Mouse (Mus musculus) mouse trophoblast stem cell (cell line): ENCODE measurements around the gene Gm20503.

Experiments used
- in situ Hi-C, 2 experiments: fragments of 300-500 bp; cut with MseI, MboI; formaldehyde crosslinking; loops; 2 replicates in 1 of 2; 3 replicates in 1 of 2; pipeline ENCODE4 v1.15.1; 2025

Gene Gm20503

GRCm38 (mm10) chr4:59002948-59003805 is at the start of gene Gm20503:
TSS of gene Gm20503 (plus strand) at chr4:59003210.
- in situ Hi-C loops, result no loop called here

GRCm38 (mm10) chr4:58961719-58962118 is 41.3 kb upstream of the Gm20503 start:
- in situ Hi-C loops, result no loop called here

GRCm38 (mm10) chr4:58963271-58963670 is 39.7 kb upstream of the Gm20503 start:
- in situ Hi-C loops, result no loop called here

GRCm38 (mm10) chr4:58965136-58965535 is 37.9 kb upstream of the Gm20503 start:
- in situ Hi-C loops, result no loop called here

GRCm38 (mm10) chr4:58970678-58971077 is 32.3 kb upstream of the Gm20503 start:
- in situ Hi-C loops, result no loop called here

- in situ Hi-C loops, result no loop called here
Measured at GRCm38 (mm10) chr4:58975711-58976110, 27.3 kb upstream of the Gm20503 start.

- in situ Hi-C loops, result no loop called here
Measured at GRCm38 (mm10) chr4:58981421-58981820, 21.6 kb upstream of the Gm20503 start.

- in situ Hi-C loops, result no loop called here
Measured at GRCm38 (mm10) chr4:58982806-58983205, 20.2 kb upstream of the Gm20503 start.

- in situ Hi-C loops, result no loop called here
Measured at GRCm38 (mm10) chr4:58985157-58985648, 17.8 kb upstream of the Gm20503 start.

GRCm38 (mm10) chr4:58986540-58987190 is 16.3 kb upstream of the Gm20503 start, which contains the start of gene Ptgr1:
TSS of gene Ptgr1 (minus strand) at chr4:58987119.
- in situ Hi-C loops, result no loop called here

GRCm38 (mm10) chr4:58989303-58989898 is 13.6 kb upstream of the Gm20503 start:
- in situ Hi-C loops, result no loop called here

- in situ Hi-C loops, result no loop called here
Measured at GRCm38 (mm10) chr4:58990609-58991434, 12.2 kb upstream of the Gm20503 start.

GRCm38 (mm10) chr4:58992195-58992594 is 10.8 kb upstream of the Gm20503 start:
- in situ Hi-C loops, result no loop called here

GRCm38 (mm10) chr4:58994762-58995161 is 8.2 kb upstream of the Gm20503 start, which contains the start of gene Dnajc25:
TSS of gene Dnajc25 (plus strand) at chr4:58995062.
- in situ Hi-C loops, result no loop called here

- in situ Hi-C loops, result no loop called here
Measured at GRCm38 (mm10) chr4:58995251-58995693, 7.7 kb upstream of the Gm20503 start.

- in situ Hi-C loops, result no loop called here
Measured at GRCm38 (mm10) chr4:58997081-58997480, 5.9 kb upstream of the Gm20503 start.

GRCm38 (mm10) chr4:58998688-58999087 is 4.3 kb upstream of the Gm20503 start:
- in situ Hi-C loops, result no loop called here

- in situ Hi-C loops, result no loop called here
Measured at GRCm38 (mm10) chr4:58999686-59000085, 3.3 kb upstream of the Gm20503 start.

- in situ Hi-C loops, result no loop called here
Measured at GRCm38 (mm10) chr4:59000614-59001013, 2.4 kb upstream of the Gm20503 start.

- in situ Hi-C loops, result no loop called here
Measured at GRCm38 (mm10) chr4:59003806-59004200, 793 bp downstream of the Gm20503 start.

- in situ Hi-C loops, result no loop called here
Measured at GRCm38 (mm10) chr4:59006211-59006610, 3.2 kb downstream of the Gm20503 start.
